Mouse (Mus musculus) midbrain, embryonic 16.5 days (tissue): ENCODE measurements around the gene Rpl37. TPM values are rescaled to one million over a fixed set of nuclear protein-coding genes. Genes with fewer than 3 reads are reported as not detected.

Source experiments
- ATAC-seq: fragments of 200-750 bp; cut with Nextera tagmentation; 2 replicates; pipeline ENCODE4 v1.8.0; 2017; ENCODE audit warnings: moderate TSS enrichment
- H3K27ac ChIP-seq: fragments of 300-500 bp; sonication (generic); 2 replicates; pipeline ENCODE4 v1.5.1; 2014; ENCODE audit warnings: mild to moderate bottlenecking, low read length, mixed read lengths
- H3K27me3 ChIP-seq: fragments of 300-500 bp; sonication (generic); 2 replicates; pipeline ENCODE4 v1.6.1; 2014; ENCODE audit warnings: low read depth, low read length, mixed read lengths; ENCODE audit not compliant: control insufficient read depth, insufficient read depth
- H3K36me3 ChIP-seq: fragments of 300-500 bp; sonication (generic); 2 replicates; pipeline ENCODE4 v1.6.1; 2014; ENCODE audit warnings: mild to moderate bottlenecking, low read length, moderate library complexity, mixed read lengths; ENCODE audit not compliant: control insufficient read depth, insufficient read depth
- H3K4me1 ChIP-seq: fragments of 300-500 bp; sonication (generic); 2 replicates; pipeline ENCODE4 v1.6.1; 2014; ENCODE audit warnings: mild to moderate bottlenecking, low read length, mixed read lengths; ENCODE audit not compliant: control insufficient read depth, insufficient read depth
- H3K4me2 ChIP-seq: fragments of 300-500 bp; sonication (generic); 2 replicates; pipeline ENCODE4 v1.6.1; 2014; ENCODE audit warnings: mild to moderate bottlenecking, low read length, mixed read lengths
- H3K4me3 ChIP-seq: fragments of 300-500 bp; sonication (generic); 2 replicates; pipeline ENCODE4 v1.5.1; 2014; ENCODE audit warnings: low read depth, mild to moderate bottlenecking, low read length, moderate library complexity, mixed read lengths
- H3K9ac ChIP-seq: fragments of 300-500 bp; sonication (generic); 2 replicates; pipeline ENCODE4 v1.6.1; 2014; ENCODE audit warnings: low read depth, low read length, mixed read lengths
- H3K9me3 ChIP-seq: fragments of 300-500 bp; sonication (generic); replicated peaks from 2 replicates; pipeline ENCODE4 v1.6.1; 2014; ENCODE audit warnings: mild to moderate bottlenecking, low read length, mixed read lengths; ENCODE audit not compliant: control insufficient read depth, poor library complexity, severe bottlenecking
- WGBS: fragments of 180-500 bp; shearing (Covaris S2); extraction: QIAGEN DNeasy Blood & Tissue Kit; methylation state at CpG from one replicate; pipeline ENCODE4 v1.1.7; 2014; 5-methylcytosine and 5-hydroxymethylcytosine counted together
- polyA plus RNA-seq: library from polyadenylated mRNA; unstranded; fragments of >200 nt; fragmentation: Nextera tagmentation; extraction: Ambion mirVana; gene quantifications from 2 replicates; pipeline ENCODE4 v1.2.1, GENCODE M21; 2015

Rpl37 gene
- polyA plus RNA-seq, 1 experiment from 2014 or later, result 257 TPM

DNA sequence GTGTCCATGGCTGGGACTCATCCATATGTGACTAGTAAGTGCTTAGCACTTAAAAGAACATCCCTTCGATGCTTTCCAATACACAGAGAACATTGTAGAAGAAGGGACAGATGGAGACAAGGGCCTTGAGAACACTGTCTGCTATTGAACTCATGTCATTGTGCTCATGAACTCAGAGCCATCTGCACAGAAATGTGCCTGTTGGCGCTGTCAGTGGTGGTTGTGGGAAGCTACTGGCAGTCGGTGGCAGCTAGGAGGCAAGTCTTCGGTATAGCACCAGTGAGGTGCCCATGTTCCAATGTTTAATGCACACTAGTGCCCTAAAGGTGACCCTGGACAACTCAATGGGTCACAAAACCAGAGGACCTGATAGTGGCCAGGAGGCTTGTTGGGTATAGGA, 14.1 kb upstream of the Rpl37 start:
- WGBS, result 97% methylated on average over 4 of the region's 4 CpGs
- Histone ChIP-seq H3K27me3 (no peaks in the 10 kb centered on the region), H3K9ac (no peak overlapping the region), H3K4me1 (no peaks in the 10 kb centered on the region), H3K36me3 (no peaks in the 10 kb centered on the region), H3K27ac (no peak overlapping the region), H3K9me3 (no peaks in the 10 kb centered on the region), H3K4me3 (no peak overlapping the region), H3K4me2 (no peak overlapping the region)
- ATAC-seq, result no peak

DNA sequence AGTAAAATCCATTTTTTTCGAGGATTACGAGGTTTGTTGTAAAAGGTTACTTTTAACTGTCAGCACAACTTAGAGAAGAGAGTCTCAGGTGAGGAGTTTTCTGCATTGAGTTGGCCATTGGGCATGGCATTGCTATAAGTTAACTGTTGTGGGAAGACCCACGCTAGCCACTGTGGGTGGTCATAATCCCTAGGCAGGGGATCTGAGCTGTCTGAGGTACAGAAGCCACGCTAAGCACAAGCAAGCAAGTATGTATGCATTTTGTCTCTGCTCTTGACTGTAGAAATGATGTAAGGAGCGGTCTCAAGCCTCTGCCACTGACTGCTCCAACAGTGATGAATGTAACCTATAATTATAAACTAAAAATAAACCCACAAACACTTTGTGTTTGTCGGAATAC, 10.6 kb upstream of the Rpl37 start:
- Histone ChIP-seq H3K9me3 (no peaks in the 10 kb centered on the region), H3K9ac (no peak overlapping the region), H3K4me3 (no peak overlapping the region), H3K27me3 (no peaks in the 10 kb centered on the region), H3K4me1 (no peaks in the 10 kb centered on the region), H3K36me3 (no peaks in the 10 kb centered on the region), H3K27ac (no peak overlapping the region), H3K4me2 (no peak overlapping the region)
- 80% methylated on average over 6 of the region's 6 CpGs for WGBS
- ATAC-seq, result peak; percentile 62; the same call in 1 of the 2 replicates

DNA sequence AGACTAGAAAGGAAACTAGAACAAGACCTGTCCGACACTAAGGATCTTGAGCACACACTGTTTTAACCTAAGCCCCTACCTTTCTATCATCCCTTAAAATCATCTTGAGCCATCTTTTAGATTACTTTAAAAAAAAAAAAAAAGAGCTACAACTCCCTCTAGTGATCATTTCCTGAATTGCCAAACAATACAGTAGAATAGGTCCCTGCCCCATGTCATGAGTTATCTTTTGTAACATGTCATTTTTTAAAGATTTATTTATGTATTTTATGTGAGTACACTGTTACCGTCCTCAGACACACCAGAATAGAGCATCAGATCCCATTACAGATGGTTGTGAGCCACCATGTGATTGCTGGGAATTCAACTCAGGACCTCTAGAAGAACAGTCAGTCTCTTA, 10.2 kb upstream of the Rpl37 start:
- Histone ChIP-seq H3K9me3 (no peaks in the 10 kb centered on the region), H3K9ac (no peak overlapping the region), H3K36me3 (no peaks in the 10 kb centered on the region), H3K27me3 (no peaks in the 10 kb centered on the region), H3K4me1 (no peaks in the 10 kb centered on the region), H3K27ac (no peak overlapping the region), H3K4me3 (no peak overlapping the region), H3K4me2 (no peak overlapping the region)
- WGBS, result 53% methylated on average over 2 of the region's 2 CpGs
- peak; percentile 60; the same call in 1 of the 2 replicates for ATAC-seq

DNA sequence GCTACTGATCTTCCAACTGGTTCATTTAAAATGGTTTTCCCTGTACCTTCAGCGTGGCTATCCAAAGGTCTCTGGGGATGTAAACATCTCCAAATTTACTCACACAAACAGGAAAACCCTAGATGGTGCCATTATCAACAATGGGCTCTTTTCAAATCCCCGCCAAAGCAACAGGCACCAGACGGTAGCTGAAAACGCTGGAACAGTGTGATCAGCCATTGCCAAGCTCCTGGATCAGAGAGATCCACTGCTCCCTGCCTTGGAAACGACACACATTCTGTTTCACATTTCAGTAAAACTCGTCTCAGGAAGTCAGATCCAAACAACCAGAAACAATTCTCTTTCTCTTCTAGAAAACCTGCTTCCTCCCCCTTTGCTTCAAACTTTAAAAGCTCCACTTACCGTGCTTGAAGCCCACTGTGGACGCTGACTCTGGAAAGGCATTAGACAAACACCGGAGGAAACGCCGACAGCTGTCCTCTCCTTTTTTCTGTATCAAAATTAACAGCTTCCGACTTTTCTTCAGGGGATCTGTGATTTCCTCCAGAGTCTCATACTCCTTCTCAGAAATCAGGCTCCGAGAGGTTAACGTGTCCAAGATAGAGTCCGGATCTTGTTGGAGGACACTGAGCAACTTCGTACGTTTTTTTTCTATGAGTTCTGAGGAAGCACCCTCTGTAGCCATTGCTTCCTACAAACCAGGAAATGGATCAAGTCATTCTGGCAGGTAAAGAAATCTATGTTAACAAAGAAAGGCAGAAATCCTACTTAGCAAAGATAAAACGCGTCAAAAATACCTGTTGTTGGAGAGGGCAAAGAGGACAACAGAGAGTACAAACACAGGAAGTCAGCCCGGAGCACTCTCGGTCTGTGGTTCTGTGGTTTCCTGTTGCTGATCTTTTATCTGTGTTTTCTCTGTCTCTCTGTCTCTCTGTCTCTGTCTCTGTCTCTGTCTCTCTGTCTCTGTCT, 8.5 kb upstream of the Rpl37 start, which contains the start of gene Card6:
Gene Card6, minus strand, starts transcription at position 854 of the 969 bp plus-strand sequence.
- Histone ChIP-seq H3K9ac (0 out of 2 replicates have a peak within 1 kb of the TSS, but pooled peaks have one; percentile 14), H3K4me1 (no peaks in the 10 kb centered on the region), H3K27me3 (no peaks in the 10 kb centered on the region), H3K36me3 (no peaks in the 10 kb centered on the region), H3K27ac (no peak within 1 kb of the TSS), H3K9me3 (no peaks in the 10 kb centered on the region), H3K4me3 (no peak within 1 kb of the TSS), H3K4me2 (no peak within 1 kb of the TSS)
- no peak for ATAC-seq
- WGBS, result 74% methylated on average over 21 of the region's 21 CpGs

DNA sequence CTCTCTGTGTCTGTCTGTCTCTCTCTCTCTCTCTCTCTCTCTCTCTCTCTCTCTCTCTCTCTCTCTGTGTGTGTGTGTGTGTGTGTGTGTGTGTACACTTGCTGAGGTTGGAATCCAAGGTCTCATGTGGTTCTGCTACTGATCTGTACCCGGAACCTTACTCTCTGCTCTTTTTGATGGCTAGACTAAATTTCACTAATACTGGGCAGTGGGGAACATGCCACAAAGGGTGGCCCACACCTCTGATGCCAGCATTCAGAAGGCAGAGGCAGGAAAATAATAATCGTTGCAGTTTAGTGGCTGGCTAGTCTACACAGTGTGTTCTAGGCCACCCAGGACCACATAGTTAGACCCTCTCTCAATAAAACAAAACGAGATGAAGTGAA, 7.8 kb upstream of the Rpl37 start:
- no peak overlapping the region for H3K4me2 ChIP-seq
- H3K36me3 ChIP-seq, result no peaks in the 10 kb centered on the region
- H3K9me3 ChIP-seq, result no peaks in the 10 kb centered on the region
- H3K4me1 ChIP-seq, result no peaks in the 10 kb centered on the region
- H3K4me3 ChIP-seq, result no peak overlapping the region
- no peak overlapping the region for H3K9ac ChIP-seq
- no peak overlapping the region for H3K27ac ChIP-seq
- no peak for ATAC-seq
- H3K27me3 ChIP-seq, result no peaks in the 10 kb centered on the region
- WGBS, result 92% methylated on average over 3 of the region's 3 CpGs

DNA sequence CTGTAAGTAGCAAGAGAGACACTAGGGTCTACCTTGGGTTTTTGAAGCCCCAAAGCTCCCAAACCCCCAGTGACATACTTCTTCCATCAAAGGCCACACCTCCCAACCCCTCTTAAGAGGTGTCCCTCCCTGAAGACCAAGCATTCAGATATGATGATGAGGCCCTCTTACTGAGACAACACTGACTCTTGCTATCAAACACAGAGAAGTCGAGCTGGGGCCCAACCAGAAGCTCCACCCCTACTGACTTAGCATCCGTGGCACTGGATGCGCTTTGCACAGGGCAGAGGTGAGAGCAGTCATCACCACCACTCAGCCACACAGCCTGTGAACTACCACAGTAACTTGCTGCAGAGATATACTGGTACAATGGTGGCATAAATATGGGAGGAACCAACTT, 3.8 kb upstream of the Rpl37 start:
- Histone ChIP-seq H3K36me3 (no peaks in the 10 kb centered on the region), H3K9ac (no peak overlapping the region), H3K27me3 (no peaks in the 10 kb centered on the region), H3K4me1 (peaks cover 14% of the 10 kb centered on the region), H3K4me2 (no peak overlapping the region), H3K4me3 (no peak overlapping the region), H3K27ac (no peak overlapping the region), H3K9me3 (no peaks in the 10 kb centered on the region)
- ATAC-seq, result no peak
- 80% methylated on average over 3 of the region's 3 CpGs for WGBS

DNA sequence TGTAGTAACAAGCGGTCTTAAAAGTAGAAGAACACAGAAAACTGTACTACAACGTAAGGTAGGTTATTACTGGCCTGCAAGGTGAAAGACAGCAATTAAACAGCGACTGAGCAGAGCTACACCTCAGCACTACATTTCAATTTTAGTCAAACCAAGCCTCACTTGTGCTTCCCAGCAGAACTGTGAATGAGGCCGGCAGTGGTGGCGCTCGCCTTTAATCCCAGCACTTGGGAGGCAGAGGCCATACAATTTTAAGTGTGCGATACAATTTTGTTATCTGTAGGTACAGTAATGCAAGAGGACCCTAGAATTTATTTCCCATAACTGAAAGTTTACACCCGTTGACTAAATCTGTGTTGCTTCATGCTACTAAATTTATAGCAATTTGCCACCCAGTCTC, 1.3 kb upstream of the Rpl37 start:
- peak overlapping the region; percentile 73; the same call in 1 of the 2 replicates for H3K9ac ChIP-seq
- WGBS, result 63% methylated on average over 8 of the region's 8 CpGs
- H3K27ac ChIP-seq, result no peak overlapping the region; the same call in 1 of the 2 replicates

DNA sequence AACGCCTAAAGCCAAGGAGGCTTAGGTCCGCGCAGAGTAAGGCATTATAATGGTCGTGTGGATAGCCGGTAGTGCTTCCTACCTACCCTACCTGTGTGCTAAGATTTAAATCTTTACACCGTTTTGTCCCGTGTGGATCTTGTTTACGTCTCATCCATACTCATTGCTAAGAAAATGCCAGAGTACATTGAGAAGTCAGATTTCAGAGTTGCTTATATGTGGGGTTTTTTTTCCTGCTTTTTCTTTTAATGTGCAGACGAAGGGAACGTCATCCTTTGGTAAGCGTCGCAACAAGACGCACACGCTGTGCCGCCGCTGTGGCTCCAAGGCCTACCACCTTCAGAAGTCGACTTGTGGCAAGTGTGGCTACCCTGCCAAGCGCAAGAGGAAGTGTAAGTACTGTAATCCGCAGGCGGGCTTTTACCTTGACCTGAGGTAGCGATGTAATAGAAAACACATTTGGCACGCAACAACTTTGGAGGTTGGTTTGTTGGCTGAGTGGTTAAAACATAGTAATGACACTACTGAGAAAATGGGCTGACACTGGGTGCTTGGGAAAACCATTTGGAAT, 671 bp downstream of the Rpl37 start:
- WGBS, result 3% methylated on average over 22 of the region's 22 CpGs
- ATAC-seq, result no peak

More for the DNA sequence above, 1.3 kb upstream of the Rpl37 start:
- Histone ChIP-seq H3K4me2 (peak overlapping the region; percentile 69), H3K4me1 (peaks cover 23% of the 10 kb centered on the region), H3K9me3 (no peaks in the 10 kb centered on the region), H3K27me3 (no peaks in the 10 kb centered on the region), H3K36me3 (peaks cover 21% of the 10 kb centered on the region), H3K4me3 (peak overlapping the region; percentile 93)
- ATAC-seq, result no peak

DNA sequence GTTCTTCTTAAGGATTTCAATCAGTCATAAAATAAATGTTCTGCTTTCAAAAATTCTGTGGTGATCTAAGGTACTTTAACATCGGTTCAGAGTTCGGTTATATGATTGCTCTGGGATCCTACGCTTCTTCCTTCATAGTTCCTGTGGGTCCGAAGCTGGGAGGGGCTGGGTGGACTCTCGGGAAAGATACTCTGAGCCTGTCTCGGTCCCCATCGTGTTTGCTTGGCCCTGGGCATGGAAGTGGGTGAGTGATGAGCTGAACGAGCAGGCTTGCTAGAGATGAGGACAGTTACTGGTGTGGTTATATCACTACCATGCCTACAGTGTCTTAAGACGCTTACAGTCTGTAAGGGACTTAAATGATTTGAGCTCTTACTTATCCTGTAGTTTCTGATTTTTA, 2.2 kb downstream of the Rpl37 start:
- H3K9ac ChIP-seq, result no peak overlapping the region
- H3K27ac ChIP-seq, result no peak overlapping the region
- peaks cover 23% of the 10 kb centered on the region for H3K4me1 ChIP-seq
- H3K27me3 ChIP-seq, result no peaks in the 10 kb centered on the region
- no peaks in the 10 kb centered on the region for H3K9me3 ChIP-seq
- no peak overlapping the region for H3K4me2 ChIP-seq
- H3K36me3 ChIP-seq, result peaks cover 32% of the 10 kb centered on the region
- WGBS, result 92% methylated on average over 9 of the region's 9 CpGs
- no peak overlapping the region for H3K4me3 ChIP-seq
- ATAC-seq, result no peak

More for the DNA sequence above, 671 bp downstream of the Rpl37 start:
- Histone ChIP-seq H3K27ac (peak overlapping the region; percentile 86), H3K9ac (peak overlapping the region; percentile 92), H3K27me3 (no peaks in the 10 kb centered on the region), H3K4me3 (peak overlapping the region; percentile 93), H3K36me3 (peaks cover 32% of the 10 kb centered on the region), H3K4me1 (peaks cover 23% of the 10 kb centered on the region), H3K4me2 (peak overlapping the region; percentile 63), H3K9me3 (no peaks in the 10 kb centered on the region)
